Mouse (Mus musculus): ENCODE measurements around the gene Lsamp. TPM values are rescaled to one million over a fixed set of nuclear protein-coding genes. Genes with fewer than 3 reads are reported as not detected.

Gene Lsamp
- total RNA-seq, 2 experiments from 2014 or later: 0.78 to 0.82 TPM

GRCm38 (mm10) chr16:41542641-41543040, 1558.5 kb downstream of the Lsamp start:
- DNase-seq (ENCODE audit: low spot score): no peak

- no peak for DNase-seq (ENCODE audit: low spot score)
Observed at GRCm38 (mm10) chr16:41551164-41551563, 1567.0 kb downstream of the Lsamp start.

- no peak for DNase-seq (ENCODE audit: low spot score)
Observed at GRCm38 (mm10) chr16:41551851-41552262, 1567.7 kb downstream of the Lsamp start.

DNA sequence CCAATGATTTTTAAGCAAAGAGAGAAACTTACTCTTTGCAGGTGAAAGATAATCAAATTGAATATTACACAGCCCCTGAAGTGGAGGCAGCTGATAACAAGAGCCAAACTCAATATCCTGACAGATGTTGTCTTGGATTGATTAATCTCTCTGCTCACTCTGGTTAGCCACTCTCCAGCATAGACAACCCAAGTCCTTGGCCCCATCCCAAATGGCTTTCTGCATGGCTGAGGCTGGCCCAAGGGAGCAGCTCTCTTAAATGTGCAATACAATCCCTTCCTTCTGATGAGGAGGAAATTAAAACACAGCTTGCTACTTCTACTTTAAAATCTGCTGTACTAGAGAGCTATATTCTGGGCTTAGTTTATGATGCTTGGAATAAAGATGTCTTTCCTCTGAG, 1572.9 kb downstream of the Lsamp start:
- peak; percentile 3 for DNase-seq (ENCODE audit: low spot score)

DNA sequence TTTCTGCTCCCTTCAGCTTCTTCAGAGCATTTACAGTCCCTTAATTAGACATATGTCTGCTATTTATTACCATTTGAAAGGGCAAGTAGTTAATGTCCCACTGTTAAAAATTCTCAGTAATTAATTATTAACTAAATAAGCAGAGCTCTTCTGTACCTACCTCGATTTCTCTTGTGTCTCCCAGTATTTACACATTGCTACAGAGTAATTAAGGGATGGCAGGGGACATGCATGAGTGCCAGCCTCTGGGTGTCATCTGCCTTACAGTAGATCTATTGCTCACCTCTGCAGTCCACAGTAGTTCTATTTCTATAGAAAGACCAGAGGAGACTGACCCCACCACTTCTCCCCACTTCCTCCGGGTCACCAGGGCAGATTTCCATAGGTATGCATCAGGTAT, 1581.1 kb downstream of the Lsamp start:
- DNase-seq (ENCODE audit: low spot score): no peak

DNA sequence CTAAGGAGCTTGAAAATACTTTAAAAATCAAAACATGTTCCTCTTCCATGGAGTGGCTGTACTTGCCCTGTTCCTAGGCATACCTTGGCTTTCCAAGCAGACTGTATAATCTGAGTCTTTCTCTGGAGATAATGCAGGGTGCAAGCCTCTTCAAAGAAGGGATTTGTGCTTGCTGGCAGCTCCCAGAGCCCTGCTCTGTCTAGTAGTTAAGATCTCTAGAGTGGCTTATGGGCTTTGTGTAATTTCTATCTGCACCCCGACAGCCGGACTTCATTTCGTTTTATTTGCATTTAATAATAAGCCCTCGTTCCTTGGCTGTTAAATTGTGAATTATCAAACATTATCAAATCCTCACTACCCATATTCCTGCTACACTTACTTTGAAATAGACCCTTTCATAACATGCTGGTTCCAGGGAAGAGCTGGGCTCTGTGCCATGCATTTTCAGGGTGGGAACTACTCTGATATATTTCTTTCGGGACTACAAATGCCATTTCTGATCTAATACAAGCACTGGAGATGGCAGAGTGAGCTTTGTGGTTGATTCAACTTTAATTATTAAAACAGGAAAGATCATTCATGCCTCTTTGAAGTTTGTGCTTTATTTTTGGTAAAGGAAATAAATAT, 1604.6 kb downstream of the Lsamp start:
- no peak for DNase-seq (ENCODE audit: low spot score)

GRCm38 (mm10) chr16:41612229-41612628, 1628.1 kb downstream of the Lsamp start:
- DNase-seq (ENCODE audit: low spot score): no peak

- DNase-seq (ENCODE audit: low spot score): no peak
Observed at GRCm38 (mm10) chr16:41623871-41624270, 1639.7 kb downstream of the Lsamp start.

DNA sequence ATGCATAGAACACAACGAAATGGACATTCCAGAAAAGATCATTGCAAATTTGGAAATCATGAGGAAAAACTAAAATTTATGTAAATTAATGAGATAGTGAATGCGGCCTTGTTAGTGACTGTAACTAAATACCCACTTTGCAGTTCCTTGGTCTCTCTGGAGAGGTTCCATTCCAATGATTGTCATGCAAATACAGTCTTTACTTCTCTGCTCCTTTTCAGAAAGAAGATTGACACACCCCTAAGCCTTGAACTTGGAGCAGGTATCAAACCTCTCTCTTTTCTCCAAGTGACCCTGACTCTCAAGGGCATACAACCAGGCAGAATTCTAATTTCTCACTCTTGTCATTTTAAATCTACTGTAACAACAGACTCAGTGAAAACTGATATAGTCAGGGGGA, 1649.7 kb downstream of the Lsamp start:
- no peak for DNase-seq (ENCODE audit: low spot score)

DNA sequence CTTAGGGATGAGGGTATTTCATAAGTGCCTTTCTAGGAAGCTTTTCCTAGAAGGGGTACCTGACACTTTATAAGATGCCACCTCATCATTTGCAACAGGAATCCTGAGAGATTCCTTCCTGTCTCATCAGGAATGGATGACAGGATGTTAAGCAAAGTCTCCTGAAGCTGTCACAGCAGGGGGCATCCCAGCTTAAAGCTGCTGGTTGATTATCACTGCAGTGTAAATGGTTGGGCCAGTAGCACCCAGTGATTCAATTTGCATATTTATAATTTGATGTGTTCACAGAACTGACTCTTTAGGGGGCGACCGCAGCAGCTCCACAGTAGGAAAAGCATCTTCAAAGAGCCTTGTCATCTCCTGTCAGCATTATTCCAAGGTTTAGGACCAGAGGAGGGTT, 1656.7 kb downstream of the Lsamp start:
- DNase-seq (ENCODE audit: low spot score): no peak

GRCm38 (mm10) chr16:41653261-41653660, 1669.1 kb downstream of the Lsamp start:
- no peak for DNase-seq (ENCODE audit: low spot score)

- DNase-seq (ENCODE audit: low spot score): no peak
Observed at GRCm38 (mm10) chr16:41674316-41675038, 1690.3 kb downstream of the Lsamp start.

- peak; percentile 6 for DNase-seq (ENCODE audit: low spot score)
Observed at GRCm38 (mm10) chr16:41675774-41676173, 1691.6 kb downstream of the Lsamp start.

DNA sequence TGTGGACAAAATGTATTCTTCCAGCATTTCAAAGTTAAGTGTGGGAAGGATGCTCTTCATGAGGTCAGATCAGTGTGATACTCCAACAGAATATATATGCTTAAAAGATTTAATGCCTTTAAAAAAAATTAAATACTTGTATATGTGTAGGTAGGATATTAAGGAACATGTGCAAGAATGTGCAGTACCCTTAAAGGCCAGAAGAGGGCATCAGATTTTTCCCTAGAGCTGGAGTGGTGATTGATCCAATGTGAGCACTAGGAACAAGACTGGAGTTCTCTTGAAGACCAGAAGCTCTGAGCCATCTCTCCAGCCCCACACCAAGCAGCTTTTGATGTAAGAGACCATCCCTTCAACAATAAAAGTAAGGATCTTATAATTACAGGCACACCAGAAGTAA, 1708.3 kb downstream of the Lsamp start:
- peak; percentile 4 for DNase-seq (ENCODE audit: low spot score)

DNA sequence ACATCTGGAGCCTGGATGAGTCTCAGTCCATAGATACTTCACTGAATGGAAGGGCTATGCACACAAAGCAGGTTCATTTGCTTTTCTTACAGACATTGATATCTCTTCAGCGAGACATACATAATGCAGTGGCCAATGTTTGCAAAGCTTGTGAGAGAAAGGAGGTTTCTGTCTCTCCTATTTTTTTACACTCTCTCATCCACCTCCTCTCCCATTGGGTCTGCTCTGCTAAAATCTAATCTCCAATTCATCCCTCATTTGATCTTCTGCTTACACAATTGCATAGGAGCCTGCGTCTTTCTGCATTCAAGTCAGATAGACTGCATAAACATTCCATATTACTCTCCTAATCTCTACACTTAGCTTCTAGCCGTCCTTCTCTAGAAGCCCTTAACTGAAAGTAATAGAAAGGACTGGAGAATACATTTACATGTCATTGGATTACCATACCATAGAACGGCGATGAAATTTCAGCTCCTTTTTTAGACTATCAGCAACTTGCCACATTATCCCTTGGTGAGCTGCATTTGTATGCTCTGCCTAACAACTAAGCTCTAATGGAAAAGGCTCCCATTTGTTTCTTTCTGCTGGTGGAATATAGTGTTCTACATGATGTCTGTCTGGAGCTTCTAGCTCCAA, 1717.7 kb downstream of the Lsamp start:
- DNase-seq (ENCODE audit: low spot score): no peak

GRCm38 (mm10) chr16:41728900-41729585, 1744.9 kb downstream of the Lsamp start:
- no peak for DNase-seq (ENCODE audit: low spot score)

DNA sequence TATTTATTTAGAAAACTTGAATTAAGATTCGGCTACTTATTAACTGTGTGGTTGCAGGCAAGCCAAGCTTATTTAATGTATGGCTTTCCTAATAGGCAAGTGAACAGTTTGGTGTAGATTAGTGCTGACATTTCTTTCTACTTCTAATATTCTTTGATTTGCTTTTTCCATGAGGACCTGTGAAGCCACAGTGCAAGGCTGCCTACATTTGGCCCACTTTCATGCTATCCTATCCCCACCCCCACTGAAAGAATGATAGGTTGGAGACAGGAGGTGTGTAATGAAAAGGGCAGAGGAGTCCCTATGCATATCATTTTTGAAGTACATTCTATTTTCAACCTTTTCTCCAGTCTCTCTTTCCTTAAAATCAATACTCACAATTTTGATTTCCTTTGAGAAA, 1745.8 kb downstream of the Lsamp start:
- DNase-seq (ENCODE audit: low spot score): no peak

- DNase-seq (ENCODE audit: low spot score): peak; percentile 20
Observed at GRCm38 (mm10) chr16:41745037-41745436, 1760.9 kb downstream of the Lsamp start.

DNA sequence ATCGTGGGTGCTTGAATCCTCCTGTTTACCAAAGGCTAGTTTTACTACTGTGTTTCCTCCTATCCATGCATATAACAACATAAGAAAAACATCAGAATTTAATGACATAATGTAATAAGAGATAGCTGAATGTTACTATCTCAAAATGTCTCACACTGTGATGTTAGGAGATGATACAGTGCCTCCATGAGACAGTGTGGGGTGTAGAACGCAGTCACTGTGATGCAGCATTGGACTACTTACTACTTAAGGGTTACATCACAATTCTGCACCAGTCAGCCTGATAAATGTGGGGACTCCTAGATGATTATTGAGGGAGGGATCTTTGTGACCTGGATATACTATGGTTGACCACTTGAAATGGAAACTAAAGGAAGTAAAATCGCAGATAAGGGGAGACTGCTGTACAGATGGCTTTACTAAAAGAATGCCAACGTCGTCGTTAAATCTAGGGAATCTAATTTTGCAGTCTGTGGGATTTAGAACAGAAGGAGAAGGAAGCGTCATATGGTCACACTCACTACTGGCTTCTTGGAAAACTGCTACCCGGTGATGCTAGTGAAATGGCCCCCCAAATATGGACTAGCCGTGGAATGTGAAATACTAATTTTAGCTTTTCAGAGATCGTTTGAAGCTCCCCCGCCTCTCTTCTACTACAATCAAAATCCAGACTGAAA, 1762.2 kb downstream of the Lsamp start:
- DNase-seq (ENCODE audit: low spot score): no peak

- no peak for DNase-seq (ENCODE audit: low spot score)
Observed at GRCm38 (mm10) chr16:41747874-41748273, 1763.7 kb downstream of the Lsamp start.

GRCm38 (mm10) chr16:41748759-41749158, 1764.6 kb downstream of the Lsamp start:
- DNase-seq (ENCODE audit: low spot score): no peak

- DNase-seq (ENCODE audit: low spot score): no peak
Observed at GRCm38 (mm10) chr16:41764285-41764684, 1780.1 kb downstream of the Lsamp start.

Measured in gastrocnemius, adult 18-20 months (tissue).